Mouse (Mus musculus): ENCODE measurements at regions not wholly inside any gene's neighbourhood (a gene's known extent, or its start where the extent isn't known, plus 50 kb on each side); places are given as distances from the start of the nearest gene placed in this dataset.

DNA sequence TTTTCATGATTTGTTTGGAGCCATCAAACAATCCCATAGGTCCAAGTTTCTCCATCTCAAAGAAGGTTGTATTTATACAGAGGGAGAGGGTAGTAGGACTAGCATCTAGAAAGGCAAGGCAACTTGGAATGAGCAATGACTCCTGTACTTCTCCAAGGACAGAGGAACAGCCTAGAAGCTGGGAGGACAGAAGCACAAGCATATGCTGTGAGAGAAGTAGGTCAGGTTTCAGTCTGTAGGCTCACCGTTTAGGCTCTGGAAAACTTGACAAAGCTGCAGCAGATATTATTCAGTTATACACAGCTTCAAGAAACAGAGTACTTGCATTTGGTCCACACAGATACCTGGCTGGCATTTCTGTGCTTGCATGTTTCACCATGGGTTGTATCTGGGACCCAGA is 131.5 kb upstream of the B3gat1 start:
- no peak for DNase-seq

GRCm38 (mm10) chr9:26604552-26604951 is 129.0 kb upstream of the B3gat1 start:
- DNase-seq, result no peak

- no peak for DNase-seq
Measured at GRCm38 (mm10) chr9:26611711-26612437, 121.7 kb upstream of the B3gat1 start.

DNA sequence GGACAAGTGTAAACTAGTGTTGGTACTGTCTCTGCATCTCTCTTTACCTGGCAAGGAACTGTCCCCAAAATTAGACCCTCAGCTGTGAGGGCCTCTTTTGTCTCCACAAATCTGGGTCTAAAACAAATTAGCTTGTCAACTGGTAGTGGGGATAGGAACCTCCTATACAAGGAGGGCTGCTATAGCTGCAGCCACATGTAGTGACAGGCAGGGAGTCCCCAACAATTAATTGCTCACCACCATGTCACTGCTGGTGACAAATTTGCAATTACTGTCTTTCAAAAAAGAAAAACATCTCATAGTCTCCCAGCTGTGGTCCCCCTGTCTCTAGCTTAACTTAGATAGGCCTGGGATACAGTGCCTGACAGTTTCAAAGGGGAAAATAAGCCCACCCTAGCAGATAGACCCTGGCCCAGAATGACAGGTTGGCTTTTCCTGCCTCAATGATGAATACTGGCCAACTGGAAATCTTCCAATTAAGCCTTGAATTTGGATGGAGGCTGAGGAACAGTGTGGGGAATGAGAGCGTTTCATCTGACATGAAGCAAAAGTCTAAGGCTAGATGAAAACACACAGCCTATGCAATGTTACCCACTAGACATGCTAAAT is 110.6 kb upstream of the B3gat1 start:
- no peak for DNase-seq

DNA sequence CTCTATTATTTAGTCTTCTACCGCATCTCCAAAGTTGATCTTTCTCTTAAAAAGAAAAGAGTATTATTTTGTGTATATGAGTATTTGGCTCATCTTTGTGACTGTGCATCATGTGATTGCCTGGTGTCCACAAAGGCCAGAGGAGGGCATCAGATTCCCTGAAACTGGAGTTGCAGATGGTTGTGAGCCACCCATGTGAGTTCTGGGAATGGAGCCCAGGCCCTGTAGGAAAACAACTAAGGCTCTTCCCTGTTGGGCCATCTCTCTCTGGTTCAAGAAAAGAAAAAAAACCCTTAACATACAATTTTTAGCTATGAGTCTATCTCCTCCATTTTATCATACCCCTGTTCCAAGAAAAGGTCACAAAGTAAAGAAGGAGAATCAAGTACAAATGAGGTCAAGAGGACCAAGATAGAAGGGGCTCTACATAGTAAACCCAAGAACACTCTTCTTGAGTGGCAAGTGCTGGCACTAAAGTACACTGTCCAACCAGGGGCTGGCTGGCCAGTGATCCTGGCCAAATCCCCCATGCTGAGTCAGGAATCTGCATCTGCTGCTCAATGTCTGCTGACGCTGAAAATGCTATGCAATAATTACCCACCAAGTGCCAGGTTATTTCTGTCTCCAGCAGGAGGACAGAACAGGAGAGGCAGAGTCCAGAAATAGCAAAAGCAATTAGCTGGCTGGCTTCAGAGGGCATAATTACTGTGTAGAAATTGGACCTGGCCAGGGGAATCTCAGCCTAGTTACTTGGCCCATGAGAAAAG is 108.2 kb upstream of the B3gat1 start:
- DNase-seq, result peak; percentile 13

DNA sequence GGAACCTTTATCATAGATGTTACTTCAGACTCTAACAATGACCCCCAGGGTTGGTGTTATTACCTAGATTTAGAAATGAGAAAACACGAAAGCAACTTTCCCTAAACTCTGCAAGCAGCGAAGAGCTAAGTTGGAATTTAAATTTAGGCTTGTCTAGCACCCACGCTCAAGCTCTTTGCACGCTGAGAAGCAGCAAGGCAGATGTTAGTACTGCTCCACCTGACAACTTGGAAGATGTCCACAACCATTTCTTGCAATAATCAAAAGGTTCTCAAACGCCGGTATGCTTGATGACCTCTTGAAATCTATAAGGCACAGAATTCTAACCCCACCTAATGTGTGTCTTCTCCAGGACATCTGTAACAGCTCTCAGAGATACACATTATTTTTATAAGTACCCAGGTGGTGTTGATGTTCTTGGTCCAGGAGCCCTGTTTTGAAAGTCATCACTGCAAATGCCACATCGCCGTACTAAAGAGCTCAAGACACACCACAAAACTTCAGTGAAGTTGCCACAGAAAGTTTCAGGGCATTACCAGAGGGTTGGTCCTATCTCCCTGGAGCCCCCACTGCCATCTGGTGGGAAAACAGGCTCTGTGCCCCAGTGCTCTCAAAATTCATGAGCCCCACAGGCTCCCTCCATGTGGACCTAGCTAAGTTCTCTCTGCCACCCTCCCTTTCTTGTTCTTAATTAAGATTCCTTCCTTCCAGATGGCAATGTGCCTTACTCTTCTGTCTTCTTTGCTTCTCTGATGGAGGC is 100.5 kb upstream of the B3gat1 start:
- no peak for DNase-seq

DNA sequence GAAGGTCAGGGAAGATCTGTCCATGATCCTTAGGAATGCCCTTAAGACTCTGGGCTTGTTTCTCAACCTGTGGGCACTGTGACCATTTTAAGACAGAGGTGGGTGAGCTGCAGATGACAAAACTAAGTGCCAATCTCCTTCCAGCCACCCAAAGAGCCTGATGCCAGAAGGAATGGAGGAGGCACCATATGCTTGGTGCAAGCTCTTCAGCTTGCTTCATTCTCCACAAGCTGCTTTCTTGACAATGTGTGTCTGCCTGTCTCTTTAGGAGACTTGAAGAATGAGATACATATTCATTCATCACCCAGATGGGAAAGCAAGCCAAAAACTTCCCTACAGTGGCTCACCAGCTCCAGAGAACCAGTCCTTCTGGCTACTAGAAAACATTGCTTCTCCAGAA is 98.3 kb upstream of the B3gat1 start:
- no peak for DNase-seq

DNA sequence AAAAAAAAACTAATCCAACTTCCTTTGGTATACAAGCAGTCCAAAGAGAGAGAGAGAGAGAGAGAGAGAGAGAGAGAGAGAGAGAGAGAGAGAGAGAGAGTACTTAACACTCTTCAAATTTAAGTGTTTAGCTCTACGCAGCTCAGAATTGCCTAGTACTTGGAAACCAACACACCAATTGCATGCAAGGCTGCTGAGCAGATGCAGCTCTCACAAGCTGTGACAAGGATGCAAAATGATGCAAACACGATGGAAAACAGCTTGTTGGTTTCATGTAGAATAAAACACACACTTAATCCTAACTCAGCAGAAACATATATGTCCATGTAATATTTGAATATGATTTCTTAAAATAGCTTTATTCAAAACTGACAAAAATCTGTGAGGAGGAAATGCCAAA is 94.9 kb upstream of the B3gat1 start:
- no peak for DNase-seq

GRCm38 (mm10) chr9:26642302-26642701 is 91.2 kb upstream of the B3gat1 start:
- no peak for DNase-seq

DNA sequence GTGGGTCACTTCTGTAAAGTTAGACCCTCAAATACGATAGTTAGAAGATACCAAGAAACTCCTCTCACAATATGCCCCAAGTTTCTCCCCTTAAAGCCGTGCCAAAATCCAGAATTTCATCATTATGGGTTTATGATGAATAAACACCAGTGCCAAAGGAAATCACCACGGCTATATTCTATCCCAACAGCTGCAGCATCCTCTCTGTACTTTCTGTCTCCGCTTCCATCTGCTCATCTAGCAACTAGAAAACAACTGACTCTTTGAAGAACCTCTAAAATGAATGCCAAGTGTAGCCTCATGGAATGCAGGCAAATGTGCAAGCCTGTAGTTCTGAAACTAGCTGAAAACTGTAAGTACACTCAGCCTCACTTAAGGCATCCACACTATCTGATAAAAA is 90.7 kb upstream of the B3gat1 start:
- no peak for DNase-seq

GRCm38 (mm10) chr9:26649506-26649905 is 84.0 kb upstream of the B3gat1 start:
- DNase-seq, result no peak

- DNase-seq, result no peak
Measured at GRCm38 (mm10) chr9:26652920-26653319, 80.6 kb upstream of the B3gat1 start.

- no peak for DNase-seq
Measured at GRCm38 (mm10) chr9:26659366-26659765, 74.2 kb upstream of the B3gat1 start.

GRCm38 (mm10) chr9:26663544-26663943 is 70.0 kb upstream of the B3gat1 start:
- DNase-seq, result no peak

GRCm38 (mm10) chr9:26667835-26668234 is 65.7 kb upstream of the B3gat1 start:
- peak; percentile 9 for DNase-seq

DNA sequence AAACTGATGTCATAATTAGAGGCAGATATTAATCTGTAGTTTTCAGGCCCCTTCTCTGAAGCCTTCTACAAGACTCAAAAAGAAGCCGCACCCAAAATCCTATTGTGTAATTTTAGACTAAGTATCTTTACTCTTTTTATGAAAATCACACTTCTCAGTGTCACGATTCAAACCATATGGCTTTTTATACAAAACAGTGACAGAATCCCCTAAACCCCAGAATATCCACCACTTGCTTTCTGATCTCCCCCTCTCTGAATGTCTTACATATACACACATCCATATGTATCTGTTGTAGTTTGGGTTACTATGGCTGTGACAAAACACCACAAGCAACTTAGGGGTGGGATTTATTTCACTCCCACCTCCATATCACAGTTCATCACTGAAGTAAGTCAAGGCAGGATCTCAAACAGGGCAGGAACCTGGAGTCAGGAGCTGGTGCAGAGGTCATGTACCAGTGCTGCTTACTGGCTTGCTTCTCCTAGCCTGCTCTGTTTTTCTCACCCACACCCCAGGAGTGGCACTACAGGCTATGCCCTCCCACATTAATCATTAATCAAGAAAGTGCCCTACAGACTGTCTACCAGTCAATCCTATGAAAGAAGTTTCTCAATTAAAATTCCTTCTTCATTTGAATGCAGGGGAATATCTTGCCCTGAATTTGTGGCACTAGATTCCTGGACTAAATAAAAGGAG is 59.3 kb upstream of the B3gat1 start:
- no peak for DNase-seq

DNA sequence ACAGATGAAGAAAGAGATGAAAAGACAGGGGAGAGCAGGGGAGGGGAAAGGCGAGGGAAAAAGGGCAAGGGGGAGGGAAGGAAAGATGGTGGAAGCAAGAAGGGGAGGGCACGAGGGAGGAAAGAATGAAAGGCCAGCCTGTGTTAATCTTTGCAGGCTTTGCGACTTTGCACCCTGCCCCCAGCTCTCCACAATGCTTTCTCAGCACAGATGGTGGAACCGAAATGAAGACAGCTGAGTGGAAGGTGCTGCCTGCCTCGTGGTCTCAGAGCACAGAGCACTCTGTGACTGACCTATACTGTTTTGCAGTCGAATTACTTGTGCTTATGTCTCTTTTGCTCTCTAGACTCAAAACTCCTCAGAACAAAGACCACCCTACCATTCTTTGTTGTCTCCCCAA is 55.2 kb upstream of the B3gat1 start:
- DNase-seq, result no peak

- no peak for DNase-seq
Measured at GRCm38 (mm10) chr9:26681516-26681915, 52.0 kb upstream of the B3gat1 start.
